Mouse (Mus musculus): Measurements from ENCODE around the gene Sptbn2. TPM values are rescaled to one million over a fixed set of nuclear protein-coding genes. Genes with fewer than 3 reads are reported as not detected.

Sptbn2 gene
- total RNA-seq (2021): 100 to 1,000 TPM; 319 to 320 TPM

GRCm38 (mm10) chr19:4711098-4711600, at the start of gene Sptbn2:
Gene Sptbn2 (plus strand): TSS chr19:4711167.
- no peak for DNase-seq
- intact Hi-C loops (cut with DNase I): loop anchor here (5.0 kb wide), 1 partner anchor 64 kb away; no protein-coding TSS in a partner anchor

- intact Hi-C loops (cut with DNase I): no loop called here
Observed at GRCm38 (mm10) chr19:4666815-4667214, 44.2 kb upstream of the Sptbn2 start.

GRCm38 (mm10) chr19:4670776-4671175, 40.2 kb upstream of the Sptbn2 start:
- intact Hi-C loops (cut with DNase I): no loop called here
- no peak for DNase-seq

More at GRCm38 (mm10) chr19:4666815-4667214, 44.2 kb upstream of the Sptbn2 start:
- DNase-seq: no peak

GRCm38 (mm10) chr19:4672401-4672800, 38.6 kb upstream of the Sptbn2 start:
- intact Hi-C loops (cut with DNase I): no loop called here
- no peak for DNase-seq

GRCm38 (mm10) chr19:4694346-4694745, 16.6 kb upstream of the Sptbn2 start:
- intact Hi-C loops (cut with DNase I): no loop called here
- DNase-seq: no peak

GRCm38 (mm10) chr19:4697121-4697520, 13.8 kb upstream of the Sptbn2 start:
- intact Hi-C loops (cut with DNase I): no loop called here
- DNase-seq: no peak

GRCm38 (mm10) chr19:4697721-4698120, 13.2 kb upstream of the Sptbn2 start:
- intact Hi-C loops (cut with DNase I): no loop called here
- DNase-seq: no peak

GRCm38 (mm10) chr19:4698205-4698677, 12.7 kb upstream of the Sptbn2 start, which contains the start of gene Gm960:
Gene Gm960 (minus strand): TSS chr19:4698668.
- intact Hi-C loops (cut with DNase I): no loop called here
- DNase-seq: peak; percentile 87

- intact Hi-C loops (cut with DNase I): no loop called here
- no peak for DNase-seq
Observed at GRCm38 (mm10) chr19:4698856-4699255, 12.1 kb upstream of the Sptbn2 start.

GRCm38 (mm10) chr19:4699821-4700220, 11.1 kb upstream of the Sptbn2 start:
- intact Hi-C loops (cut with DNase I): no loop called here
- no peak for DNase-seq

- intact Hi-C loops (cut with DNase I): no loop called here
- no peak for DNase-seq
Observed at GRCm38 (mm10) chr19:4700656-4701055, 10.3 kb upstream of the Sptbn2 start.

- DNase-seq: no peak
Observed at GRCm38 (mm10) chr19:4701221-4701620, 9.7 kb upstream of the Sptbn2 start.

GRCm38 (mm10) chr19:4708765-4709164, 2.2 kb upstream of the Sptbn2 start:
- no peak for DNase-seq
- intact Hi-C loops (cut with DNase I): no loop called here

More at GRCm38 (mm10) chr19:4701221-4701620, 9.7 kb upstream of the Sptbn2 start:
- intact Hi-C loops (cut with DNase I): no loop called here

GRCm38 (mm10) chr19:4711601-4712155, 711 bp downstream of the Sptbn2 start:
- intact Hi-C loops (cut with DNase I): loop anchor here (5.0 kb wide), 1 partner anchor 64 kb away; no protein-coding TSS in a partner anchor
- peak; percentile 75 for DNase-seq

- peak; percentile 39 for DNase-seq
- intact Hi-C loops (cut with DNase I): loop anchor here (5.0 kb wide), 1 partner anchor 65 kb away; no protein-coding TSS in a partner anchor
Observed at GRCm38 (mm10) chr19:4712156-4712780, 1.3 kb downstream of the Sptbn2 start.

- intact Hi-C loops (cut with DNase I): loop anchor here (5.0 kb wide), 1 partner anchor 66 kb away; no protein-coding TSS in a partner anchor
- no peak for DNase-seq
Observed at GRCm38 (mm10) chr19:4712781-4713526, 2.0 kb downstream of the Sptbn2 start.

GRCm38 (mm10) chr19:4713886-4714285, 2.9 kb downstream of the Sptbn2 start:
- intact Hi-C loops (cut with DNase I): loop anchor here (5.0 kb wide), 1 partner anchor 67 kb away; no protein-coding TSS in a partner anchor
- DNase-seq: no peak

- no peak for DNase-seq
- intact Hi-C loops (cut with DNase I): no loop called here
Observed at GRCm38 (mm10) chr19:4716756-4717155, 5.8 kb downstream of the Sptbn2 start.

GRCm38 (mm10) chr19:4717281-4717680, 6.3 kb downstream of the Sptbn2 start:
- intact Hi-C loops (cut with DNase I): no loop called here

GRCm38 (mm10) chr19:4718716-4719115, 7.7 kb downstream of the Sptbn2 start:
- intact Hi-C loops (cut with DNase I): no loop called here
- DNase-seq: no peak

More at GRCm38 (mm10) chr19:4717281-4717680, 6.3 kb downstream of the Sptbn2 start:
- no peak for DNase-seq

GRCm38 (mm10) chr19:4719351-4719764, 8.4 kb downstream of the Sptbn2 start:
- intact Hi-C loops (cut with DNase I): no loop called here
- DNase-seq: no peak
